31 mouse cellular contexts compared by ENCODE assay signal in genomic region chr2:121453917-121454316, GRCm38 (mm10). TPM values are rescaled to one million over a fixed set of nuclear protein-coding genes. Genes with fewer than 3 reads are reported as not detected.
DNase-seq lines count a peak whose midpoint lies in the region; ATAC-seq and TF ChIP-seq lines count a peak whose summit lies in the region.
"Had no signal": no experiment of that assay in that cellular context is flagged by ENCODE, and none has a peak within 500 bp of the region (broad histone marks: within the 10 kb centered on the region; RNA-seq: fewer than 3 reads in every experiment).

No protein-coding gene starts in this region.

- peaks cover 29% of the 10 kb centered on the region for H3K36me3 ChIP-seq in heart, adult 2 months (ENCODE audit: control insufficient read depth, insufficient read depth, low read length)
- peaks cover 55% of the 10 kb centered on the region for H3K36me3 ChIP-seq in heart, embryonic 14.5 days (ENCODE audit: control insufficient read depth, insufficient read depth, low read length)
- peaks cover 56% of the 10 kb centered on the region for H3K36me3 ChIP-seq in embryonic facial prominence, embryonic 10.5 days (replicated peaks)

- TF ChIP-seq CTCF in heart, adult 2 months (IDR thresholded peaks at IDR 0.05): no peak

- peaks cover 6% of the 10 kb centered on the region for H3K4me1 ChIP-seq in heart, adult 2 months (ENCODE audit: control insufficient read depth, insufficient read depth, low read length)
- peaks cover 12 to 47% of the 10 kb centered on the region in 2 experiments for H3K4me1 ChIP-seq in heart, embryonic 14.5 days (ENCODE audit: control insufficient read depth in 2 of 2, insufficient read depth in 2 of 2, low read length in 2 of 2)
- H3K4me1 ChIP-seq in embryonic facial prominence, embryonic 10.5 days: peaks cover 36% of the 10 kb centered on the region

- no peak for DNase-seq in heart, adult 2 months
- DNase-seq in heart, postnatal 10 days: no peak
- no peak for DNase-seq in heart, adult 8-10 months (ENCODE audit: low spot score)
- DNase-seq in A20 (ENCODE audit: low read depth, low spot score): peak; percentile 6
- no peak for DNase-seq in embryonic facial prominence, embryonic 10.5 days (ENCODE audit: low spot score)
- DNase-seq in urinary bladder, postnatal 25 days (ENCODE audit: low spot score): no peak
- DNase-seq in natural killer cell, adult 2 months (ENCODE audit: low spot score in 2 of 2): no peak
- DNase-seq: adrenal gland, adult 2 months; adrenal gland, postnatal 36 days; B cell, adult 2 months; cerebellum, adult 18-20 months; cerebellum, postnatal 10 days; gastrocnemius, postnatal 36 days; kidney, adult 2 months; layer of hippocampus, postnatal 36 days; left cerebral cortex, postnatal 4 days; lung, adult 2 months; lung, postnatal 10 days; thymus, adult 2 months; thymus, postnatal 4 days had no signal

- H3K27me3 ChIP-seq in heart, adult 2 months (ENCODE audit: control insufficient read depth, insufficient read depth, low read length): no peaks in the 10 kb centered on the region
- no peaks in the 10 kb centered on the region for H3K27me3 ChIP-seq in heart, embryonic 14.5 days (ENCODE audit: control insufficient read depth, insufficient read depth, low read length)
- H3K27me3 ChIP-seq in embryonic facial prominence, embryonic 10.5 days (replicated peaks; ENCODE audit: low read depth, poor library complexity, severe bottlenecking): no peaks in the 10 kb centered on the region
- H3K27me3 ChIP-seq: forebrain, embryonic 13.5 days; intestine, embryonic 15.5 days; neural tube, embryonic 13.5 days had no signal

- 85% methylated on average over 6 of the region's 6 CpGs for WGBS in heart, adult 2 months
- WGBS in heart, embryonic 14.5 days: 84% methylated on average over 6 of the region's 6 CpGs
- WGBS in embryonic facial prominence, embryonic 10.5 days: 88% methylated on average over 6 of the region's 6 CpGs

- TF ChIP-seq POLR2A in heart, adult 2 months (IDR thresholded peaks at IDR 0.05; ENCODE audit: insufficient read depth, low read depth, low read length): 0 out of 2 replicates have a peak, but pooled peaks have one; percentile 20

- no peak overlapping the region for H3K4me3 ChIP-seq in heart, adult 2 months
- no peak overlapping the region for H3K4me3 ChIP-seq in heart, embryonic 14.5 days (ENCODE audit: control insufficient read depth in 1 of 2, insufficient read depth in 1 of 2, low read depth in 1 of 2, low read length in 2 of 2)
- peak overlapping the region; percentile 5; the same call in 1 of the 2 replicates for H3K4me3 ChIP-seq in embryonic facial prominence, embryonic 10.5 days
- H3K4me3 ChIP-seq: forebrain, embryonic 13.5 days; intestine, embryonic 15.5 days; neural tube, embryonic 13.5 days had no signal

- H3K27ac ChIP-seq in heart, adult 2 months: no peak overlapping the region; the same call in 1 of the 2 replicates
- H3K27ac ChIP-seq in heart, embryonic 14.5 days (replicated peaks in 1 of 2; ENCODE audit: control insufficient read depth in 1 of 2, insufficient read depth in 1 of 2, low read depth in 2 of 2, low read length in 2 of 2): peak overlapping the region; percentile 21 to 86
- H3K27ac ChIP-seq in embryonic facial prominence, embryonic 10.5 days (replicated peaks): no peak overlapping the region
- H3K27ac ChIP-seq: forebrain, embryonic 13.5 days; intestine, embryonic 15.5 days; kidney, postnatal 0 days; liver, embryonic 14.5 days; neural tube, embryonic 13.5 days had no signal

- no peak for TF ChIP-seq EP300 in heart, adult 2 months (IDR thresholded peaks at IDR 0.05; ENCODE audit: insufficient read depth, low read depth, low read length)

- H3K9me3 ChIP-seq in heart, embryonic 14.5 days (ENCODE audit: control insufficient read depth, low read length): no peaks in the 10 kb centered on the region
- no peaks in the 10 kb centered on the region for H3K9me3 ChIP-seq in embryonic facial prominence, embryonic 10.5 days
- H3K9me3 ChIP-seq: forebrain, embryonic 13.5 days; intestine, embryonic 15.5 days; neural tube, embryonic 13.5 days had no signal

- H3K9ac ChIP-seq in heart, adult 2 months (ENCODE audit: low read depth, low read length): no peak overlapping the region
- no peak overlapping the region; the same call in 1 of the 2 replicates for H3K9ac ChIP-seq in heart, embryonic 14.5 days (ENCODE audit: low read length)
- H3K9ac ChIP-seq: forebrain, embryonic 13.5 days; intestine, embryonic 15.5 days; liver, embryonic 14.5 days; neural tube, embryonic 13.5 days had no signal

- 0 out of 2 replicates have a peak overlapping the region, but pooled peaks have one; percentile 48 for H3K4me2 ChIP-seq in heart, embryonic 14.5 days (ENCODE audit: low read length)
- H3K4me2 ChIP-seq: forebrain, embryonic 13.5 days; intestine, embryonic 15.5 days; midbrain, embryonic 11.5 days; neural tube, embryonic 13.5 days had no signal

- H3K79me2 ChIP-seq in heart, adult 2 months (replicated peaks; ENCODE audit: control insufficient read depth, insufficient read depth, low read length): peaks cover 4% of the 10 kb centered on the region

- intact Hi-C loops in heart, adult 2 months (cut with DNase I): no loop called here
- intact Hi-C loops in heart, postnatal 10 days (cut with DNase I): no loop called here

- no peak for ATAC-seq in heart, embryonic 14.5 days (ENCODE audit: insufficient number of reproducible peaks, insufficient read depth, low FRiP score, low read depth)
- ATAC-seq: activated CD4-positive, CD25-positive, alpha-beta regulatory T cell, adult 4 months; forebrain, embryonic 13.5 days; hindbrain, embryonic 16.5 days; intestine, embryonic 15.5 days; midbrain, embryonic 16.5 days had no signal

RNA-seq across cellular contexts. Expression of gene Hypk, which starts 0.8 kb away (rescaled TPM):
- total RNA-seq in heart, adult 2 months (2021): 10 to 100 TPM; 19.8 to 23.5 TPM
- polyA plus RNA-seq in heart, adult 2 months (2012; rRNA removed): 10.4 and 19.4 TPM in 2 replicates
- 10 to 100 TPM; 22.1 to 23.2 TPM for total RNA-seq in heart, postnatal 10 days (2021)
- polyA plus RNA-seq in heart, embryonic 14.5 days (2014; fragmentation: Nextera tagmentation; extraction: Ambion mirVana): 85.7 and 101 TPM in 2 replicates
- 10 to 100 TPM; 18.2 to 25.0 (median 22.6) TPM for total RNA-seq in heart, adult 8-10 months (2022)
- polyA plus RNA-seq in embryonic facial prominence, embryonic 10.5 days (2016; fragmentation: Nextera tagmentation; extraction: Ambion mirVana): 143 and 146 TPM in 2 replicates

RNA-seq across cellular contexts. Expression of gene Serinc4, which starts 2.7 kb away (rescaled TPM):
- total RNA-seq in heart, adult 2 months (2021): not detected
- polyA plus RNA-seq in heart, adult 2 months (2012; rRNA removed): 0.09 and 0.21 TPM in 2 replicates
- total RNA-seq in heart, postnatal 10 days (2021): not detected
- polyA plus RNA-seq in heart, embryonic 14.5 days (2014; fragmentation: Nextera tagmentation; extraction: Ambion mirVana): 0.20 and 0.63 TPM in 2 replicates
- under 1 TPM in 2 of 4 experiments, not detected in 2; 0.13 to 0.17 TPM for total RNA-seq in heart, adult 8-10 months (2022)
- 0.30 and 0.57 TPM in 2 replicates for polyA plus RNA-seq in embryonic facial prominence, embryonic 10.5 days (2016; fragmentation: Nextera tagmentation; extraction: Ambion mirVana)
- total RNA-seq: gastrocnemius, postnatal 36 days had no signal
- polyA plus RNA-seq: activated CD4-positive, CD25-positive, alpha-beta regulatory T cell, adult 4 months had no signal

RNA-seq across cellular contexts. Expression of gene Serf2, which starts 4.9 kb away (rescaled TPM):
- total RNA-seq in heart, adult 2 months (2021): 100 to 1,000 TPM; 369 to 415 TPM
- polyA plus RNA-seq in heart, adult 2 months (2012; rRNA removed): 339 and 340 TPM in 2 replicates
- 100 to 1,000 TPM; 407 to 422 TPM for total RNA-seq in heart, postnatal 10 days (2021)
- polyA plus RNA-seq in heart, embryonic 14.5 days (2014; fragmentation: Nextera tagmentation; extraction: Ambion mirVana): 675 and 694 TPM in 2 replicates
- total RNA-seq in heart, adult 8-10 months (2022): 100 to 1,000 TPM; 360 to 469 (median 411) TPM
- polyA plus RNA-seq in embryonic facial prominence, embryonic 10.5 days (2016; fragmentation: Nextera tagmentation; extraction: Ambion mirVana): 482 and 494 TPM in 2 replicates

RNA-seq across cellular contexts. Expression of gene Ell3, which starts 9.8 kb away (rescaled TPM):
- total RNA-seq in heart, adult 2 months (2021): under 1 TPM in 1 of 2 experiments, not detected in 1; 0.13 TPM
- 0.15 and 0.47 TPM in 2 replicates for polyA plus RNA-seq in heart, adult 2 months (2012; rRNA removed)
- under 1 TPM; 0.14 to 0.25 TPM for total RNA-seq in heart, postnatal 10 days (2021)
- polyA plus RNA-seq in heart, embryonic 14.5 days (2014; fragmentation: Nextera tagmentation; extraction: Ambion mirVana): 0.77 and 1.3 TPM in 2 replicates
- total RNA-seq in heart, adult 8-10 months (2022): under 1 TPM in 1 of 4 experiments, not detected in 3; 0.34 TPM
- polyA plus RNA-seq in embryonic facial prominence, embryonic 10.5 days (2016; fragmentation: Nextera tagmentation; extraction: Ambion mirVana): 8.0 and 12.0 TPM in 2 replicates
- total RNA-seq: common myeloid progenitor, adult 5-6 weeks; gastrocnemius, postnatal 36 days; layer of hippocampus, postnatal 36 days; left cerebral cortex, postnatal 4 days had no signal

RNA-seq across cellular contexts. Expression of gene Mfap1b, which starts 19.9 kb away (rescaled TPM):
- total RNA-seq in heart, adult 2 months (2021): 10 to 100 TPM; 30.9 to 35.0 TPM
- polyA plus RNA-seq in heart, adult 2 months (2012; rRNA removed): 4.3 and 8.6 TPM in 2 replicates
- total RNA-seq in heart, postnatal 10 days (2021): 10 to 100 TPM; 25.4 to 28.7 TPM
- 44.3 and 45.4 TPM in 2 replicates for polyA plus RNA-seq in heart, embryonic 14.5 days (2014; fragmentation: Nextera tagmentation; extraction: Ambion mirVana)
- total RNA-seq in heart, adult 8-10 months (2022): 10 to 100 TPM; 28.3 to 37.4 (median 32.5) TPM
- 53.2 and 55.4 TPM in 2 replicates for polyA plus RNA-seq in embryonic facial prominence, embryonic 10.5 days (2016; fragmentation: Nextera tagmentation; extraction: Ambion mirVana)

Comparison
In these comparisons a context has a peak if more than half of its experiments do, and no peak if none do; other contexts are left out.
1. H3K27ac ChIP-seq: peak in heart, embryonic 14.5 days (2 of 2); none in heart, adult 2 months (single experiment) and embryonic facial prominence, embryonic 10.5 days (single experiment).